Mouse (Mus musculus) spleen, adult 12 weeks (tissue): ENCODE results near the gene Mepe.

Experiments
- DNase-seq: peaks from one replicate; pipeline ENCODE4 v3.0.0; 2022; ENCODE audit warnings: low spot score

The Mepe gene

DNA sequence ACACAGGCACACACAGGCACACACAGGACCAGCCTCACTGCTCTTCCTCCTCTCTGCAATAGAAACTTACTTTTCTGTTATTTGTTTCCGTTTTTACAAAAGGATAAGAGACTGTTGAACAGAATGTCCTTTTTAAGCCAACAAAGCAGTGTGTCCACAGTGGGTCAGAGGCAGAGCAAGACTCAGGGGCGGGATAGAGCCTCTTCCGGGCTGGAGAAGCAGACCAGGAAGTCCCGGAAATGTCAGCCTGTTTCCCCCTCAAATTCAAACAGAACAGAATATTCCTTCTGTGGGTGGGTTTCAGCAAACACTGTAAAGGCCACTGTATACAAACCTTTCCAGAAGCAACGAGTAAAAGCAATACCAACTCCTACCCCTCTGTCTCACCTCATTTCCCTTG, 26.7 kb downstream of the Mepe start:
- no peak for DNase-seq

DNA sequence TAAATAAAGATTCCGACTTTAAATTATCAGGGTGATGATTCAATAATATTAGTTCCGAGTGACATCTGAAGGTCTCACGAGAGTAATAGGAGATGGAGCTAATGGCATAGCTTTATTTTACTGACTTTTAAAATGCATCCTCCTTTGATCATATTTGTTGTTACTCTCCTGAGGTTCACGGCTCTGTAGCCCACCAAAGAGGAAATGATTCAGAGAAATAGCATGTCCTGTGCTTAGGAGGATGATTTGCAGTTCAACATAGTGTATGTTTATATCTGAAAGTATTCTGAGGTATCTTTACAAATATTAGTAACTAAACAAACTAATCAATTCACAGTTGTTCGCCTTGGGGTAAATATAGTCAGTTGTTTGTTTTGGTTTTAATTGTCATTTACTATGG, 32.4 kb downstream of the Mepe start:
- DNase-seq: no peak

DNA sequence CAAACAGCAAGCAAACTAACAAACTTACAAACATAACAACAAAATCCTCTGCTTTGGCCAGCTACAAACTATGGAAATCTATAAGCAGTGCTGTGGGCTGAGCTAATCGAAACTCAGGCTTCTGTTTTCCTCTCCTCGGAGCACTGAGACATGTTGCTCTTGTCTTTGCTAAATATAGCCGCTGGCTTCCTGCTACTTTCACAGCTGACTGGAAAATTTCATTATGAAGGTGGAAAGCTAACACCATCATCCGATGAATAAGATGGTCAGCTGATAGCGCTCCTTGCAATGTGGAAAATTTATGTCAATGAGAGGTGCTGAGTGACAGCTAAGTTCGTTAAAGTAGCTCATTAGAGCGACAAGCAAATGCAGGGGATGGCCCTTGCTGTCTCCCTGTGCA, 33.5 kb downstream of the Mepe start:
- no peak for DNase-seq

DNA sequence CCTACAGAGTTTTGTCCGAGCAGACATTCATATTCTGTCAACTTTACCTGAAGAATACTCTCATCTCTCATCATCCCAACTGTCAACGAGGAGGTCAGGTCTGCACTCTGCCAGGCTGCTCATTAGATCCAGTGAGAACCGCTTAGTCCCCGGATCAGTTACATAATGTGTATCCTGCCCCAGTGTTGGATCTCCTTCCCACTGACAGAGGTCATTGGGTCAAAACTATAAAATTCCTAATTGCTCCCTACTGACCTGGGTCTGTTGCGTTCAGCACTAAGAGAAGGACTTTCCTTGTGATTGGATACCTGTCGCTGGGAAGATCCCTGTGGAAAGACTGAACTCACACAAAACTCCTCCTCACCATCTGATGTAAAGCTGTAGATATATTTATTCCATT, 34.1 kb downstream of the Mepe start:
- DNase-seq: no peak

DNA sequence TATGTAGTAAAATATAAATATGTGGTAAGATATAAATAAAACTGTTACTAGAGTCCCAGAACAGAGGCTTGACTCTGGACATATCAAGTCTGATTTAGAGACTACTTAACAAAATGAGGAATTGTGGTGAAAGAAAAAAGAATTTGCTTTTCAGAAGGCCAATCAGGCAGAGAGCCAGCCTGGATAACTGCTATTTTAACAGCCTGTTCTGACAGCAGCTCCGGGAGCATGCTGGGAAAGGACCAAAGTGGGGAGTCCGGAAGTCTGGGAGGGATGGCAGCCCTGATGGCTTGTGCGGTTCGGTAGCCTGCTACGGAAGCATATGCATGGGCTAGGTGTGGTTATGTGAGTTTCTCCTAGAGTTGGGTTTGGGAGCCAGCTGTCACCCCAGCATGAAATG, 45.5 kb downstream of the Mepe start:
- no peak for DNase-seq

DNA sequence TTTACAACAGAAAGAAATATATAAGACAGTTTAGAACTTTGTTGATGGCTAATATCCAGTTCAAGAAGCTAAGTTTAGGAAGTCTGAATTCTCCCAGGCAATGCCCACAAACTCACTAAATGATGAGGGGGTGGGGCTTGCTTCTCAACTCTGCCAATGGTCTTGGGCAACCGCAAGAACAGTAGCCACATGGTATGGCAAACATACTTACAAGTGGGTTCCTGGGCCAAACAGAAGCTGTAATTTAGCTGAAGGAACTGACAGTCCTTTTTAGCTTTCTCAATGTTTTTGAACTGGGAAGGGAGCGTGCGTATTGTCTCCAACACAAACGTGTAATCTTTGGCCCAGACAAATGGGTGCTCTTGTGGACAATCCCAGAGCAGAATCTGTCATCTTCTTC, 46.2 kb downstream of the Mepe start:
- no peak for DNase-seq

DNA sequence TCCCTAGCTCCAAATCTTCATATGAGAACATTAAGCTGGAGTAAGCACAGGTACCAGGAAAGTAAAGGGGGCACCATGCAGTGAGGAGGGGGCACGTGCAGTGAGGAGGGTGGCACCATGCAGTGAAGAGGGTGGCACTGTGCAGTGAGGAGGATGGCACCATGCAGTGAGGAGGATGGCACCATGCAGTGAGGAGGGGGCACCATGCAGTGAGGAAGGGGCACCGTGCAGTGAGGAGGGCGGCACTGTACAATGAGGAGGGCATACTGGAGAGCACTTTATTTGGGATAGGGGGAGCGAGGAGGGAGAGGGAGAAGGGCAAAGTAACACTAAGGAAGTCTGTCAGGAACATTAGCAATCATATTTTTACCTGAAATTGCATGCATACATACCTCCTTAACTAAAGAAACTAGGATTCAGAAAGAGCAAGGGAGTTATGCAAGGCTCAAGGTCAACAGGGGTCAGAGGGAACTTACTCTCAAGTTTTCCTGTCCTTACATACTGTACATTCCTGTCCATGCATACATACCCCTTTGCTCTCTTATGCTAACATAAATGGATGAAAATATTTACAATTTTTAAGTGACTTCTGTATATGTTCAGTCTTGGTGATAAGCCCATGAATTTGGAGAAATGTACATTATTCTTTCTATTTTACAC, 48.6 kb downstream of the Mepe start:
- no peak for DNase-seq

DNA sequence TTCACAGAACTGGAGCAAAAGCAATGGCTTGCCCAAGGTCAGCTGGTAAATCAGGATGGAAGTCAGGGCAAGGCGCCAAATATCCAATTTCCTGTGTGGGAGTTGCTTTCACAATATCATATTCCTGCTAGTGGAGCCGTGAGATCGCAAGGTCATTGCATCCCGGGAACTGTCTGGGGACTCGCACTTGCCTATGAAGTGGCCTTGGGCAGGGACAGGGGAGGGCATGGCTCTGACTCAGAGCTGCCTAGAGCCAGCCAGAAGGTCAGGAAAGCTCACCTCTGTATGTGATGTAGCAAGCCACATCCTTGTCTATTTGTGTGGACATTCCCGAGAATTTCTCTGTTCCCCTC, 49.2 kb downstream of the Mepe start:
- DNase-seq: no peak

DNA sequence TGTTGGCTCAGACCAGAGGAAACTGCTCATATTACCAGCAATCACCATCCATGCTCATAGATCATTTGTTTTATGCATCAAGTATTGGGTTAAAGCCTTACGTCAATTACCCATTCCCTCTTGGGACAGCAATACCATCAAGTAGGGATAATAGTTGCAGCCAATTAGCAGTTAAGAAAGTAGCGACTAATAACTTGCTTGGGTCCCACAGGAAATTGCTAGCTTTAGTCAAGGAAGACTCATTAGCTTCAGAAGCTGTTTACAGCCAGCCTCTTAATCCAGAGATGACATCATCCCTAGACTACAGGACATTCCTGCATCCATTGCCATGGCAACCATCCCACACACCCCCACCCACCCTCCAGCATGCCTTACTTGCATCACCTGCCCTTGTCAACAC, 50.0 kb downstream of the Mepe start:
- DNase-seq: no peak

DNA sequence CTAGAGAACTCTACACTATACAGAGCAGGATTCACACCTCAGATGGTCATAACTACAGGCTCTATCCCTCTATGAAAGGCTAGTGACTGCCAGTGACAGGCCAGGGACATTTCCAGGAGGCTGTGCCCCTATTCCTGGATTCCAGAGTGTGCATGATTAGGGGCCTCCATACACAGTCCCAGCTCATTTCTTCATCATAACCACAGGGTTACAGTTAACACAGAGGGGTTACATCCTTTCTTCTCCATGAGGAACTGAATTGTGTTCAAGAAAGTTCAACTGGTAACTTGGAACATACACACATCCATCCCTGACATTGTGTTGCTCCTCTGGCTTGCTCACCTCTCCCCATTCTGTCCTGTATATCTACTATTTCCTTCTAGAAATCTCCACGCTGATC, 51.8 kb downstream of the Mepe start:
- no peak for DNase-seq

DNA sequence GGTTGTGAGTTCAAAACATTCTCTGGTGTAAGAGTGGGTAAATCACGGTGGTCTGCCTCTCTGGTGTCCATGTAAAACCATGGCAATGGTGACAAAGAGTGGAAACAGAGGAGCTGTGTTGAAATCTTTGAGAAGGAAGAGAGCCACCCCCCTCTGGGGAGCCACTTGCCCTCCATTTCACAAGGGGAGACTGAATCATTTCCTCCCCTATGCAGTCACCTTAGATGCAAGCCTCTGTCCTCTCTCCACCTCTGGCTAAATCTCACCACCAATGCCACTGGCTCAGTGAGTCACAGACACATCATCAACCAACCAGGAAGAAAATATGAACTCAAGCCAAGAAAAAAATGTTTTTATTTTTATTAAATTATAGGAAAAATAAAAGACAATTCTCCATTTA, 55.4 kb downstream of the Mepe start:
- DNase-seq: no peak

DNA sequence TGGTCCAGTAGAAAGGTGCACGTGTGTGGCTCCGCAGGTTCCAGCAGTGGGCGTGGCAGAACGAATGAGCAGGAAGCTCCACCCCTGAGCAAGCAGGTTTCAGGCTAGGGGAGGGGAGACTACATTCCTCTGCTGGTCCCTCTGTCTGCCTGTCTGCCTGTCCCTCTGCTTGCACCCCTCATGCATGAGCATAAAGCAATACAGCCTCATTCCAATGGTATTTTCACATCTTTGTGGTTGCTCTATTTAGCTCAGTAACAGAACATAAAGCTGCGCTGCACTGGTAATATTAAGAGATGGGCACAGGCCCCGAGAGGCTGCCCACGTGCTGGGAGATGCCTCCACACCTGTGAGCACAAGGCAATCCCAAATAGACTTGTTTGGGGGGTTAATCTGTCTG, 56.5 kb downstream of the Mepe start:
- no peak for DNase-seq

DNA sequence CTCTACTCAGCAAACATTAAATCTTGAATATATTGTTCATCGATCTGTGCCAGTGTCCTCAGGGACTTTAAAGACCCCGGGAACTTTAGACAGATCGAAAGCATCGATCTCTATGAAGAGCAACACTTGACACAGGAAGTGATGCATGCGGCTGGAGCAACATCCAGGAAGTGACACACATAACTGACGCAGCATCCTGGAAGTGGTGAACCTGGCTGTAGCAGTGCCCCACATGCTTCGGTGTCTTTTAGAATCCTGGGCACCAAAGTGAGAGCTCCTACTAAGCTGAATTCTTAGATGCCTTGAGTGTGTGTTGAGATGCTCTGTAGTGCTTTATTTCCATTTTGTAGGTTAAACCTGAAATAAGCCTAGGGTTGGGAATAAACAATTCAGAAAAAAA, 59.4 kb downstream of the Mepe start:
- no peak for DNase-seq

DNA sequence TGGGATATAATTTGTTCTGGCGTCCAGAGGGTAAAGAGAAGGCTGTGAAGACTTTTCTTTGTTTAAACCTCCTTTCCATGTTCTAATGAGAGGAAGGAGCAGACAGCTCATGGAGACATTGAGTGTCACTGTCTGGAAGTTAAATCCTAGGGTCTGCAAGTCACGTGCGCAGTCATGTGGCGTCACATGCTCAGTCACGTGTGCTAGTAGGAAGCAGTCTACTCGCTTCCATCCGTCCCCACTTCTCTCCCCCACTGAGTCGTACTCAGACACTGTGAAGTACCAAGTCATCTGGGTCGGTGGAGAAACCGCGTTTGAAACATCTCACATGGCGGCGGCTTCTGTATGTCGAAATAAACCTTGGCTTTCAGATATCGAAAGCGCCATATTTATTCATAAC, 60.4 kb downstream of the Mepe start:
- DNase-seq: no peak

DNA sequence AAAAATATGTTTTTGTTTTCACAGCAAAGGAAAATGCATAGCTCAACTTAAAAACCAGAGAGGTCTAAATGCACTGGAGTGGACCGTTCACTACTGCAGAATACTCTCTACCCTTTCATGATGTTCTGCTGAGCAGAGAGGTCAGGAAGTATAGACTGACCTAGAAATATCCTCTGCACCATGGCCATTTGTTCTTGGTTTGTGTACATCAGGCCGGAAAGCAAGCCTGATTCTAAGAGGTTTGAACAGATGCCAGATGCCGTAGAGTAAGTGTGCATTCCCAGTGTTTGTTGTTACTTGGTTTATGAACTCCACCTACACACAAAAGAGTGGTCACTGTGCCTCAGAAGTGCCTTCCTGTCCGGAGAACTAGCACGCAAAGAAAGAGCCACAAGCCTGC, 61.8 kb downstream of the Mepe start:
- no peak for DNase-seq
